Mouse (Mus musculus): ENCODE results near the gene Med21. TPM values are rescaled to one million over a fixed set of nuclear protein-coding genes. Genes with fewer than 3 reads are reported as not detected.

Med21 gene
- total RNA-seq, 1 experiment = 91.2 TPM

DNA sequence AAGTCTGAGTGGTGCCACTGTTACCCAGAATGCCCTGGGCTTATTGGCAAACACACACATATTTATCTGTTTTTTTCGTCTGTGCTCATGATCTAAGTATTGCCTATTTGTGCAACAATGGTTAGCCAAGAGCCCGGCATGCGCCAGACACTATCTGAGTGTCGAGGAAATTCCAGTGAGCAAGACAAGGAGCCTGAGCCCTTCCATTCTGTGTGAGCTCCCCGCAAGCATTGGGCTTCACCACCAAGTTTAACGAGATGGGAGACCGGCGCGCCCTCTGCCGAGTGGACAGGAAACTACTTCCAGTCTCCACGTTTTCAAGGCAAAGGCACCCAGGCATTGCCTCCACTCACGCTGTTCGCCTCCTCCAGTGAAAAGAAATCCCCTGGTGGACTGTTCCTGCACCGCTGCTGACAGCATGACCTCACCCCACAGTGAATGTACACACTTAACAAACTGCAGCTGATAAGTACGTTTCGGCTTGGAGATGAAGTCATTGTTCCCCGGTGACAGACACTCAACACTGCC, 43.5 kb downstream of the Med21 start:
- Histone ChIP-seq H3K9me3 (ENCODE audit: control insufficient read depth, insufficient read depth, low read depth, low read length) (no peaks in the 10 kb centered on the region), H3K4me1 (ENCODE audit: control insufficient read depth in 2 of 2, insufficient read depth in 2 of 2, low read length in 2 of 2, poor library complexity in 1 of 2) (peaks cover 0 to 4% of the 10 kb centered on the region in 2 experiments; a peak in 2 of 4 replicates), H3K36me3 (ENCODE audit: control insufficient read depth, insufficient read depth, low read length, poor library complexity, severe bottlenecking) (no peaks in the 10 kb centered on the region), H3K4me3 (ENCODE audit: insufficient read depth in 1 of 2, low read depth in 1 of 2, low read length in 2 of 2, poor library complexity in 1 of 2, severe bottlenecking in 1 of 2) (no peak overlapping the region), H3K27ac (ENCODE audit: insufficient read depth, low read depth, low read length, poor library complexity, severe bottlenecking) (no peak overlapping the region), H3K9ac (ENCODE audit: insufficient read depth, low read depth, low read length, poor library complexity, severe bottlenecking) (no peak overlapping the region)
- in situ Hi-C loops (cut with MboI; ENCODE audit: low sequenced_read_pairs in 2 of 2, unreplicated experiment in 2 of 2) = no loop called here
- peak; percentile 34 for DNase-seq (ENCODE audit: low read depth, low spot score)
- TF ChIP-seq HCFC1 (IDR thresholded peaks at IDR 0.05; ENCODE audit: borderline replicate concordance, insufficient read depth, low read length) (no peak), ZNF384 (IDR thresholded peaks at IDR 0.05; ENCODE audit: low read depth, low read length) (no peak), ZC3H11A (IDR thresholded peaks at IDR 0.05; ENCODE audit: borderline replicate concordance, low read depth, low read length) (no peak), CHD2 (IDR thresholded peaks at IDR 0.05; ENCODE audit: low read depth, low read length) (no peak), MAFK (IDR thresholded peaks at IDR 0.05; ENCODE audit: insufficient read depth, low read depth, low read length) (no peak)

DNA sequence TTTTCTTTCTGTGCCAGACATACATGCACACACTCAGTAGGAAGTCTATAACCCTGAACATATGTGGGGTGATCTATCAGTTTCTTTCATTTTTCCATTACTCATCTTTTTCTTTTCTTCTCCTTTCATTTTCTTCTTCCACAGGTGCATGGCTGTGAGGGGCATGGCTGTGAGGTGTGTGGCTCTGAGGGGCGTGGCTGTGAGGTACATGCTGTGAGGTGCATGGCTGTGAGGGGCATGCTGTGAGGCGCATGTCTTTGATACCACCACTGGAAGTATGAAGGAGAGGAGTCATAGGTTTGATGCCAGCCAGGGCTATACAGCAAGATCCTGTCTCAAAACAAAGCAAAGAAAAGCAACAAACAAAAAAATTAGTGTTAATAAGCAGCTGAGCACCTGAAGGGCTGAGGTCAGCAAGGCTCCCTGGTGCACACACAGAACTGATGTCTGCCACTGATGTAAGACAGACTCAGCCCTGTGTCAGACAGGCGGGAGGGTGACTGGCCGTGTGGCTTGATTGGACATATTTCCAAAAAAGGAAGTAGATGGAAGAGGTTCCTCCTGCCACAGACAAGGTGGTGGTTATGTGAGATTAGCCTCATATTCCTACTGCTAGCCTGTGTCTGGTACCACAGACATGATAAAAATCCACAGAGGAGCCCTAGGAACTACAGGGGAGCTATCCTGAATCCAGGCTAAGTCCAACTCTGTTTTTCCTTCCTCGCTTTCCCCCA, 44.3 kb downstream of the Med21 start:
- H3K4me3 ChIP-seq (ENCODE audit: insufficient read depth in 1 of 2, low read depth in 1 of 2, low read length in 2 of 2, poor library complexity in 1 of 2, severe bottlenecking in 1 of 2) = no peak overlapping the region
- in situ Hi-C loops (cut with MboI; ENCODE audit: low sequenced_read_pairs in 2 of 2, unreplicated experiment in 2 of 2) = no loop called here
- no peaks in the 10 kb centered on the region for H3K36me3 ChIP-seq (ENCODE audit: control insufficient read depth, insufficient read depth, low read length, poor library complexity, severe bottlenecking)
- H3K4me1 ChIP-seq (ENCODE audit: control insufficient read depth in 2 of 2, insufficient read depth in 2 of 2, low read length in 2 of 2, poor library complexity in 1 of 2) = peaks cover 0 to 4% of the 10 kb centered on the region in 2 experiments; a peak in 2 of 4 replicates
- H3K9ac ChIP-seq (ENCODE audit: insufficient read depth, low read depth, low read length, poor library complexity, severe bottlenecking) = no peak overlapping the region
- H3K9me3 ChIP-seq (ENCODE audit: control insufficient read depth, insufficient read depth, low read depth, low read length) = no peaks in the 10 kb centered on the region
- no peak for DNase-seq (ENCODE audit: low read depth, low spot score)
- no peak overlapping the region for H3K27ac ChIP-seq (ENCODE audit: insufficient read depth, low read depth, low read length, poor library complexity, severe bottlenecking)
- TF ChIP-seq ZC3H11A (IDR thresholded peaks at IDR 0.05; ENCODE audit: borderline replicate concordance, low read depth, low read length) (no peak), MAFK (IDR thresholded peaks at IDR 0.05; ENCODE audit: insufficient read depth, low read depth, low read length) (no peak), HCFC1 (IDR thresholded peaks at IDR 0.05; ENCODE audit: borderline replicate concordance, insufficient read depth, low read length) (no peak), ZNF384 (IDR thresholded peaks at IDR 0.05; ENCODE audit: low read depth, low read length) (no peak), CHD2 (IDR thresholded peaks at IDR 0.05; ENCODE audit: low read depth, low read length) (no peak)

GRCm38 (mm10) chr6:146688010-146688409, 45.7 kb downstream of the Med21 start:
- no peaks in the 10 kb centered on the region for H3K36me3 ChIP-seq (ENCODE audit: control insufficient read depth, insufficient read depth, low read length, poor library complexity, severe bottlenecking)
- H3K4me3 ChIP-seq (ENCODE audit: insufficient read depth in 1 of 2, low read depth in 1 of 2, low read length in 2 of 2, poor library complexity in 1 of 2, severe bottlenecking in 1 of 2) = no peak overlapping the region
- H3K4me1 ChIP-seq (ENCODE audit: control insufficient read depth in 2 of 2, insufficient read depth in 2 of 2, low read length in 2 of 2, poor library complexity in 1 of 2) = peaks cover 0 to 4% of the 10 kb centered on the region in 2 experiments; a peak in 2 of 4 replicates
- H3K27ac ChIP-seq (ENCODE audit: insufficient read depth, low read depth, low read length, poor library complexity, severe bottlenecking) = no peak overlapping the region
- no peak for TF ChIP-seq MAFK (IDR thresholded peaks at IDR 0.05; ENCODE audit: insufficient read depth, low read depth, low read length)
- H3K9me3 ChIP-seq (ENCODE audit: control insufficient read depth, insufficient read depth, low read depth, low read length) = no peaks in the 10 kb centered on the region
- DNase-seq (ENCODE audit: low read depth, low spot score) = no peak
- H3K9ac ChIP-seq (ENCODE audit: insufficient read depth, low read depth, low read length, poor library complexity, severe bottlenecking) = no peak overlapping the region
- in situ Hi-C loops (cut with MboI; ENCODE audit: low sequenced_read_pairs in 2 of 2, unreplicated experiment in 2 of 2) = no loop called here

- in situ Hi-C loops (cut with MboI; ENCODE audit: low sequenced_read_pairs in 2 of 2, unreplicated experiment in 2 of 2) = no loop called here
- Histone ChIP-seq H3K9ac (ENCODE audit: insufficient read depth, low read depth, low read length, poor library complexity, severe bottlenecking) (no peak overlapping the region), H3K4me1 (ENCODE audit: control insufficient read depth in 2 of 2, insufficient read depth in 2 of 2, low read length in 2 of 2, poor library complexity in 1 of 2) (peaks cover 0 to 4% of the 10 kb centered on the region in 2 experiments; a peak in 2 of 4 replicates), H3K27ac (ENCODE audit: insufficient read depth, low read depth, low read length, poor library complexity, severe bottlenecking) (no peak overlapping the region), H3K36me3 (ENCODE audit: control insufficient read depth, insufficient read depth, low read length, poor library complexity, severe bottlenecking) (no peaks in the 10 kb centered on the region), H3K9me3 (ENCODE audit: control insufficient read depth, insufficient read depth, low read depth, low read length) (no peaks in the 10 kb centered on the region), H3K4me3 (ENCODE audit: insufficient read depth in 1 of 2, low read depth in 1 of 2, low read length in 2 of 2, poor library complexity in 1 of 2, severe bottlenecking in 1 of 2) (no peak overlapping the region)
- TF ChIP-seq MAFK (IDR thresholded peaks at IDR 0.05; ENCODE audit: insufficient read depth, low read depth, low read length) = no peak
- no peak for TF ChIP-seq HCFC1 (IDR thresholded peaks at IDR 0.05; ENCODE audit: borderline replicate concordance, insufficient read depth, low read length)
- TF ChIP-seq ZNF384 (IDR thresholded peaks at IDR 0.05; ENCODE audit: low read depth, low read length) = no peak
- TF ChIP-seq ZC3H11A (IDR thresholded peaks at IDR 0.05; ENCODE audit: borderline replicate concordance, low read depth, low read length) = no peak
- no peak for TF ChIP-seq CHD2 (IDR thresholded peaks at IDR 0.05; ENCODE audit: low read depth, low read length)
- no peak for DNase-seq (ENCODE audit: low read depth, low spot score)
These were observed 46.5 kb downstream of the Med21 start for GRCm38 (mm10) chr6:146688861-146689260.

All from ES-E14 (cell line).